Mouse (Mus musculus) limb, embryonic 14.5 days (tissue): ENCODE data around the gene Arhgap44. TPM values are rescaled to one million over a fixed set of nuclear protein-coding genes. Genes with fewer than 3 reads are reported as not detected.

Experiments
- ATAC-seq: fragments of 200-750 bp; cut with Nextera tagmentation; 2 replicates; pipeline ENCODE4 v1.8.0; 2017; ENCODE audit warnings: low read depth, moderate number of reproducible peaks, moderate TSS enrichment; ENCODE audit not compliant: low FRiP score
- DNase-seq: peaks from one replicate; pipeline ENCODE4 v3.0.0-alpha.2; 2015; ENCODE audit warnings: low spot score
- H3K27ac ChIP-seq: fragments of 300-500 bp; sonication (generic); replicated peaks from 2 replicates; pipeline ENCODE4 v1.5.1; 2014; ENCODE audit warnings: low read depth, mild to moderate bottlenecking, low read length, moderate library complexity, mixed read lengths
- H3K27me3 ChIP-seq: fragments of 300-500 bp; sonication (generic); 2 replicates; pipeline ENCODE4 v1.6.1; 2014; ENCODE audit warnings: low read length, mixed read lengths; ENCODE audit not compliant: control insufficient read depth, insufficient read depth
- H3K36me3 ChIP-seq: fragments of 300-500 bp; sonication (generic); 2 replicates; pipeline ENCODE4 v1.6.1; 2014; ENCODE audit warnings: mild to moderate bottlenecking, low read length, moderate library complexity, mixed read lengths; ENCODE audit not compliant: control insufficient read depth, insufficient read depth
- H3K4me1 ChIP-seq: fragments of 300-500 bp; sonication (generic); 2 replicates; pipeline ENCODE4 v1.6.1; 2014; ENCODE audit warnings: antibody characterized with exemption, low read length, mixed read lengths; ENCODE audit not compliant: control insufficient read depth, insufficient read depth
- H3K4me2 ChIP-seq: fragments of 300-500 bp; sonication (generic); replicated peaks from 2 replicates; pipeline ENCODE4 v1.6.1; 2014; ENCODE audit warnings: low read depth, mild to moderate bottlenecking, low read length, moderate library complexity; ENCODE audit not compliant: severe bottlenecking
- H3K4me3 ChIP-seq: fragments of 300-500 bp; sonication (generic); replicated peaks from 2 replicates; pipeline ENCODE4 v1.5.1; 2014; ENCODE audit warnings: low read length
- H3K9ac ChIP-seq: fragments of 300-500 bp; sonication (generic); 2 replicates; pipeline ENCODE4 v1.6.1; 2014; ENCODE audit warnings: mild to moderate bottlenecking, low read depth, low read length, moderate library complexity; ENCODE audit not compliant: severe bottlenecking
- H3K9me3 ChIP-seq: fragments of 300-500 bp; sonication (generic); 2 replicates; pipeline ENCODE4 v1.6.1; 2016; ENCODE audit warnings: low read length; ENCODE audit not compliant: control insufficient read depth
- POLR2A ChIP-seq: fragments of 200-500 bp; IDR thresholded peaks from 2 replicates; pipeline ENCODE4 v1.8.0; 2012; ENCODE audit warnings: inconsistent platforms, mild to moderate bottlenecking, moderate library complexity, borderline replicate concordance; ENCODE audit not compliant: insufficient read depth, insufficient read length; ENCODE audit errors: extremely low read depth
- WGBS: fragments of 180-500 bp; shearing (Covaris S2); extraction: QIAGEN DNeasy Blood & Tissue Kit; methylation state at CpG from one replicate; pipeline ENCODE4 v1.1.7; 2014; 5-methylcytosine and 5-hydroxymethylcytosine counted together
- polyA plus RNA-seq, 2 experiments: library from polyadenylated mRNA; depleted of rRNA in 1 of 2; stranded (reverse) in 1 of 2; unstranded in 1 of 2; fragments of >200 nt; fragmentation: Nextera tagmentation in 1 of 2; extraction: Ambion mirVana in 1 of 2; gene quantifications; 2 replicates each; pipeline versions ENCODE4 v1.2.1 to v1.2.3; 2012 to 2014

Gene Arhgap44
- polyA plus RNA-seq, 2 experiments = 5.0 to 6.2 TPM

- ATAC-seq = no peak
- no peak for DNase-seq
- no peak overlapping the region for H3K27ac ChIP-seq
- 69% methylated on average over 5 of the region's 5 CpGs for WGBS
- no peaks in the 10 kb centered on the region for H3K9me3 ChIP-seq
- TF ChIP-seq POLR2A = no peak
- no peaks in the 10 kb centered on the region for H3K27me3 ChIP-seq
- no peaks in the 10 kb centered on the region for H3K4me1 ChIP-seq
- no peak overlapping the region for H3K9ac ChIP-seq
- H3K4me2 ChIP-seq = no peak overlapping the region
- no peak overlapping the region for H3K4me3 ChIP-seq
- no peaks in the 10 kb centered on the region; the same call in 1 of the 2 replicates for H3K36me3 ChIP-seq
Measured at GRCm38 (mm10) chr11:65028049-65028448, 134.7 kb downstream of the Arhgap44 start.

DNA sequence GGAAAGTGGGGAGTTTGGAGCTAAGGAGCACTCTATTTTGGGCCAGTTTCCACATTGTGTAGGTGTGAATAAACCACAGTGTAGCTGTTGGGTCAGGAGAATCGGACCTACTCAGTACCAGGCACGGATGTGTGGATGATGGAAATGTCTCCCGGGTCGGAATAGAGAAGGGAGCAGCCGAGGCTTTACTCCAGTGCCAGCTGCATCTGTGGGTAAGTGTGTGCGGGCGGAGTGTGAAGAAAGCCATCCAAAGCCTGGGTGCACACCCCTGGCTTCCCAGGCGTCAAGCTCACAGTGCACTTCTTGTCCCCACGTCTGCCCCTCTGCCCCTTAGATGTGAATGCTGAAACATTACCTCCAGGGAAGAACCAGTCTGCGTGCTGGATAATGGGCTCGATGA, 140.0 kb downstream of the Arhgap44 start:
- 90% methylated on average over 11 of the region's 11 CpGs for WGBS

GRCm38 (mm10) chr11:65020744-65021143, 142.0 kb downstream of the Arhgap44 start:
- H3K9ac ChIP-seq = no peak overlapping the region
- ATAC-seq (no peak), DNase-seq (no peak)
- no peaks in the 10 kb centered on the region for H3K9me3 ChIP-seq
- H3K4me2 ChIP-seq = no peak overlapping the region
- 88% methylated on average over 4 of the region's 4 CpGs for WGBS
- no peak for TF ChIP-seq POLR2A
- no peaks in the 10 kb centered on the region for H3K27me3 ChIP-seq
- no peak overlapping the region for H3K4me3 ChIP-seq
- no peaks in the 10 kb centered on the region for H3K4me1 ChIP-seq
- H3K36me3 ChIP-seq = 0 out of 2 replicates have a peak, but pooled peaks cover 2% of the 10 kb centered on the region
- H3K27ac ChIP-seq = no peak overlapping the region

More for the DNA sequence above, 140.0 kb downstream of the Arhgap44 start:
- Histone ChIP-seq H3K4me3 (no peak overlapping the region), H3K9ac (no peak overlapping the region), H3K27ac (no peak overlapping the region), H3K9me3 (no peaks in the 10 kb centered on the region), H3K4me2 (no peak overlapping the region), H3K36me3 (0 out of 2 replicates have a peak, but pooled peaks cover 2% of the 10 kb centered on the region), H3K4me1 (no peaks in the 10 kb centered on the region), H3K27me3 (no peaks in the 10 kb centered on the region)
- no peak for DNase-seq
- no peak for TF ChIP-seq POLR2A
- no peak for ATAC-seq

- DNase-seq = no peak
- WGBS = 89% methylated on average over 1 of the region's 1 CpGs
- ATAC-seq = no peak
- Histone ChIP-seq H3K4me1 (no peaks in the 10 kb centered on the region), H3K27ac (no peak overlapping the region), H3K36me3 (0 out of 2 replicates have a peak, but pooled peaks cover 2% of the 10 kb centered on the region), H3K9me3 (no peaks in the 10 kb centered on the region), H3K27me3 (no peaks in the 10 kb centered on the region), H3K9ac (no peak overlapping the region), H3K4me2 (no peak overlapping the region), H3K4me3 (no peak overlapping the region)
- TF ChIP-seq POLR2A = no peak
Measured at GRCm38 (mm10) chr11:65016754-65017153, 146.0 kb downstream of the Arhgap44 start.

GRCm38 (mm10) chr11:65013906-65014305, 148.9 kb downstream of the Arhgap44 start:
- WGBS = 72% methylated on average over 6 of the region's 6 CpGs
- Histone ChIP-seq H3K4me3 (no peak overlapping the region), H3K4me2 (no peak overlapping the region), H3K27me3 (no peaks in the 10 kb centered on the region), H3K9me3 (no peaks in the 10 kb centered on the region), H3K36me3 (0 out of 2 replicates have a peak, but pooled peaks cover 2% of the 10 kb centered on the region), H3K9ac (no peak overlapping the region), H3K4me1 (no peaks in the 10 kb centered on the region), H3K27ac (no peak overlapping the region)
- no peak for DNase-seq
- no peak for ATAC-seq
- TF ChIP-seq POLR2A = no peak

GRCm38 (mm10) chr11:65006047-65006446, 156.7 kb downstream of the Arhgap44 start:
- H3K4me1 ChIP-seq = no peaks in the 10 kb centered on the region
- no peak overlapping the region for H3K27ac ChIP-seq
- no peak for TF ChIP-seq POLR2A
- H3K36me3 ChIP-seq = peaks cover 34% of the 10 kb centered on the region
- no peak overlapping the region for H3K9ac ChIP-seq
- H3K4me3 ChIP-seq = no peak overlapping the region
- no peaks in the 10 kb centered on the region for H3K27me3 ChIP-seq
- H3K4me2 ChIP-seq = no peak overlapping the region
- DNase-seq = no peak
- 89% methylated on average over 4 of the region's 4 CpGs for WGBS
- no peaks in the 10 kb centered on the region for H3K9me3 ChIP-seq
- no peak for ATAC-seq
